Mouse (Mus musculus) MEL (cell line): Measurements from ENCODE around the gene Aven. TPM values are rescaled to one million over a fixed set of nuclear protein-coding genes. Genes with fewer than 3 reads are reported as not detected.
A peak's percentile ranks its signal among the peaks of the same experiment; 100 is the strongest.

Source experiments
- DNase-seq: peaks from one replicate; pipeline ENCODE4 v3.0.0; 2011; ENCODE audit warnings: low read depth, low spot score
- H3K27ac ChIP-seq: 2 replicates; pipeline ENCODE4 v1.5.1; 2012; ENCODE audit warnings: low read depth, mild to moderate bottlenecking, control low read depth, low read length, moderate library complexity; ENCODE audit not compliant: control insufficient read depth
- H3K27me3 ChIP-seq, 2 experiments: fragments of 150-350 bp in 1 of 2; sonication (generic) in 1 of 2; 2 replicates each; pipeline ENCODE4 v1.6.1; 2012; ENCODE audit warnings: low read length in 2 of 2, mild to moderate bottlenecking in 2 of 2, improper control_type of control experiment in 1 of 2, moderate library complexity in 1 of 2; ENCODE audit not compliant: insufficient read depth in 2 of 2, control insufficient read depth in 1 of 2
- H3K36me3 ChIP-seq, 2 experiments: 2 replicates each; pipeline ENCODE4 v1.6.1; 2012 to 2014; ENCODE audit warnings: low read length in 2 of 2, improper control_type of control experiment in 1 of 2, inconsistent platforms in 1 of 2, mild to moderate bottlenecking in 1 of 2; ENCODE audit not compliant: insufficient read depth in 2 of 2, control insufficient read depth in 1 of 2
- H3K4me1 ChIP-seq, 2 experiments: fragments of 150-350 bp in 1 of 2; sonication (generic) in 1 of 2; 2 replicates each; pipeline ENCODE4 v1.6.1; 2012; ENCODE audit warnings: low read length in 2 of 2, improper control_type of control experiment in 1 of 2, mild to moderate bottlenecking in 1 of 2; ENCODE audit not compliant: insufficient read depth in 2 of 2, control insufficient read depth in 1 of 2
- H3K4me3 ChIP-seq, 2 experiments: fragments of 150-350 bp in 1 of 2; sonication (generic) in 1 of 2; 2 replicates each; pipeline ENCODE4 v1.5.1; 2012; ENCODE audit warnings: low read depth in 2 of 2, low read length in 2 of 2, mild to moderate bottlenecking in 2 of 2, moderate library complexity in 2 of 2, control low read depth in 1 of 2, improper control_type of control experiment in 1 of 2; ENCODE audit not compliant: control insufficient read depth in 1 of 2, insufficient read depth in 1 of 2
- H3K79me2 ChIP-seq: 2 replicates; pipeline ENCODE4 v1.6.1; 2012; ENCODE audit warnings: mild to moderate bottlenecking, low read length, moderate library complexity; ENCODE audit not compliant: control insufficient read depth, poor library complexity, insufficient read depth
- H3K9ac ChIP-seq: 2 replicates; pipeline ENCODE4 v1.6.1; 2012; ENCODE audit warnings: low read depth, mild to moderate bottlenecking, control low read depth, low read length, moderate library complexity; ENCODE audit not compliant: control insufficient read depth, poor library complexity, severe bottlenecking
- H3K9me3 ChIP-seq: fragments of 150-350 bp; sonication (generic); replicated peaks from 2 replicates; pipeline ENCODE4 v1.6.1; 2012; ENCODE audit warnings: mild to moderate bottlenecking, low read length, improper control_type of control experiment, moderate library complexity; ENCODE audit not compliant: insufficient read depth
- CTCF ChIP-seq, 3 experiments: IDR thresholded peaks in 2 of 3; conservative IDR thresholded peaks in 1 of 3; 2 replicates each; pipeline ENCODE4 v1.5.1; 2011 to 2012; ENCODE audit warnings: low read length in 3 of 3, low read depth in 2 of 3, mild to moderate bottlenecking in 2 of 3, improper control_type of control experiment in 1 of 3, inconsistent platforms in 1 of 3, mixed read lengths in 1 of 3, moderate library complexity in 1 of 3; ENCODE audit not compliant: control insufficient read depth in 1 of 3, insufficient read depth in 1 of 3, poor library complexity in 1 of 3, severe bottlenecking in 1 of 3
- EP300 ChIP-seq, 2 experiments: IDR thresholded peaks; 2 replicates each; pipeline ENCODE4 v1.6.1; 2011; ENCODE audit warnings: improper control_type of control experiment in 2 of 2, low read length in 2 of 2, low read depth in 1 of 2, mild to moderate bottlenecking in 1 of 2
- ETS1 ChIP-seq: IDR thresholded peaks from 2 replicates; pipeline ENCODE4 v1.6.1; 2012; ENCODE audit warnings: low read depth, mild to moderate bottlenecking, inconsistent platforms, low read length, improper control_type of control experiment, moderate library complexity
- GATA1 ChIP-seq: IDR thresholded peaks from 2 replicates; pipeline ENCODE4 v1.6.1; 2011; ENCODE audit warnings: low read depth, low read length, improper control_type of control experiment
- JUND ChIP-seq: IDR thresholded peaks from 2 replicates; pipeline ENCODE4 v1.6.1; 2011; ENCODE audit warnings: low read depth, mild to moderate bottlenecking, improper control_type of control experiment, low read length
- MAX ChIP-seq: IDR thresholded peaks from 2 replicates; pipeline ENCODE4 v1.6.1; 2011; ENCODE audit warnings: low read length, improper control_type of control experiment
- MAZ ChIP-seq: IDR thresholded peaks from 2 replicates; pipeline ENCODE4 v1.6.1; 2012; ENCODE audit warnings: low read depth, mild to moderate bottlenecking, inconsistent platforms, low read length, improper control_type of control experiment
- MEF2A ChIP-seq: IDR thresholded peaks from 2 replicates; pipeline ENCODE4 v1.6.1; 2014; ENCODE audit warnings: low read depth, mild to moderate bottlenecking, inconsistent platforms, low read length, improper control_type of control experiment; ENCODE audit not compliant: poor library complexity, insufficient replicate concordance, severe bottlenecking; ENCODE audit errors: extremely low read depth
- MYB ChIP-seq: IDR thresholded peaks from 2 replicates; pipeline ENCODE4 v1.6.1; 2011; ENCODE audit warnings: mild to moderate bottlenecking, low read depth, low read length, improper control_type of control experiment
- MYC ChIP-seq: IDR thresholded peaks from 2 replicates; pipeline ENCODE4 v1.6.1; 2011; ENCODE audit warnings: low read depth, mild to moderate bottlenecking, low read length, improper control_type of control experiment, moderate library complexity
- NRF1 ChIP-seq: IDR thresholded peaks from 2 replicates; pipeline ENCODE4 v1.6.1; 2014; ENCODE audit warnings: low read depth, mild to moderate bottlenecking, inconsistent platforms, low read length, improper control_type of control experiment, moderate library complexity; ENCODE audit not compliant: poor library complexity, insufficient read depth, severe bottlenecking
- POLR2AphosphoS2 ChIP-seq: IDR thresholded peaks from 2 replicates; pipeline ENCODE4 v1.6.1; 2011; ENCODE audit warnings: low read length, improper control_type of control experiment
- RAD21 ChIP-seq: IDR thresholded peaks from 2 replicates; pipeline ENCODE4 v1.6.1; 2011; ENCODE audit warnings: mild to moderate bottlenecking, low read depth, low read length, improper control_type of control experiment
- SMC3 ChIP-seq: IDR thresholded peaks from 2 replicates; pipeline ENCODE4 v1.6.1; 2011; ENCODE audit warnings: low read depth, low read length, improper control_type of control experiment
- TCF12 ChIP-seq: IDR thresholded peaks from 2 replicates; pipeline ENCODE4 v1.6.1; 2014; ENCODE audit warnings: low read depth, mild to moderate bottlenecking, inconsistent platforms, low read length, improper control_type of control experiment, moderate library complexity
- USF2 ChIP-seq, 2 experiments: IDR thresholded peaks; 2 replicates each; pipeline ENCODE4 v1.6.1; 2011 to 2012; ENCODE audit warnings: improper control_type of control experiment in 2 of 2, low read length in 2 of 2, borderline replicate concordance in 1 of 2, inconsistent platforms in 1 of 2, low read depth in 1 of 2, mild to moderate bottlenecking in 1 of 2; ENCODE audit not compliant: insufficient read depth in 1 of 2
- ZC3H11A ChIP-seq: IDR thresholded peaks from 2 replicates; pipeline ENCODE4 v1.6.1; 2012; ENCODE audit warnings: low read depth, mild to moderate bottlenecking, inconsistent platforms, low read length, improper control_type of control experiment
- ZKSCAN1 ChIP-seq: IDR thresholded peaks from 2 replicates; pipeline ENCODE4 v1.6.1; 2012; ENCODE audit warnings: low read depth, mild to moderate bottlenecking, inconsistent platforms, low read length, improper control_type of control experiment, moderate library complexity
- ZNF384 ChIP-seq: IDR thresholded peaks from 2 replicates; pipeline ENCODE4 v1.6.1; 2012; ENCODE audit warnings: low read depth, mild to moderate bottlenecking, inconsistent platforms, low read length, improper control_type of control experiment
- polyA plus RNA-seq, 2 experiments: library from polyadenylated mRNA; stranded (reverse) in 1 of 2; unstranded in 1 of 2; fragments of >175 nt in 1 of 2; fragments of >200 nt in 1 of 2; gene quantifications; 2 replicates each; pipeline versions ENCODE4 v1.2.1 to v1.2.4; 2012; ENCODE audit warnings: low replicate concordance in 2 of 2, low read depth in 1 of 2; ENCODE audit not compliant: insufficient read length in 2 of 2, insufficient read depth in 1 of 2, missing spikeins in 1 of 2
- total RNA-seq: library from RNA; depleted of rRNA; stranded (reverse); fragments of 300-350 nt; gene quantifications from 2 replicates; pipeline ENCODE4 v1.2.3, GENCODE M21; 2012

The Aven gene
- total and polyA plus RNA-seq, 3 experiments = 33.4 to 72.8 (median 50.3) TPM

DNA sequence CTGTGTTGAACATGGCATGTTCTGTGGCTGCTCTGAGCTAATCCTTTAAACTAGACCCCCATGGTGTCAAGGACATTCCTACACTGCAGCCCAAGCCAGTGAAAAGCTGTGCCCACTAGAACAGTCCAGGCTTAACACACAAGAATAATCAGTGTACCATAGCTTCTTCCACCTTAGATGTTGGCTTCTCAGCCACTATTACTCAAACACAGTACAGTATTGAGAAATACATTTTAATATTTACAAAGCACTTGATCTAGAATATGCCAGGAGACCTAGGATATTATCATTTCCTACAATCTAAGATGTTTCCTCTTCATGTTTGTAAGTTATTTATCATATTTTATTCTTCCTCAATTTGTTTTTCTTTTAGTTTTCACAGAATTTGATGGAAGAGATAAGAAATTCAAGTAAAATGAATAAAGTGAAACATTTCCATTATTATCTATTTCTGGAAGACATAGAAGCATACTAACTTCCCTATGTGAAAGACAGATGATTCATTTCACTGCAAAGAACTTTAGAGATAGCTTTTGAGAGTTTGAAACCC is 44.2 kb upstream of the Aven start:
- Histone ChIP-seq H3K4me3 (no peak overlapping the region), H3K79me2 (no peaks in the 10 kb centered on the region), H3K36me3 (peaks cover 0 to 29% of the 10 kb centered on the region in 2 experiments; a peak in 2 of 4 replicates), H3K9me3 (no peaks in the 10 kb centered on the region), H3K27me3 (no peaks in the 10 kb centered on the region), H3K27ac (no peak overlapping the region; the same call in 1 of the 2 replicates), H3K4me1 (peaks cover 20 to 26% of the 10 kb centered on the region in 2 experiments), H3K9ac (no peak overlapping the region)
- peak; percentile 43 for DNase-seq
- TF ChIP-seq MEF2A = no peak
- no peak for TF ChIP-seq ETS1
- TF ChIP-seq MAX = no peak
- peak in 1 of 2 experiments; percentile 73; a peak in 1 of 4 replicates for TF ChIP-seq EP300 (IDR thresholded peaks at IDR 0.05; ENCODE audit: low read depth in 1 of 2, low read length in 2 of 2)
- no peak for TF ChIP-seq MYC
- TF ChIP-seq GATA1 = peak; percentile 85

DNA sequence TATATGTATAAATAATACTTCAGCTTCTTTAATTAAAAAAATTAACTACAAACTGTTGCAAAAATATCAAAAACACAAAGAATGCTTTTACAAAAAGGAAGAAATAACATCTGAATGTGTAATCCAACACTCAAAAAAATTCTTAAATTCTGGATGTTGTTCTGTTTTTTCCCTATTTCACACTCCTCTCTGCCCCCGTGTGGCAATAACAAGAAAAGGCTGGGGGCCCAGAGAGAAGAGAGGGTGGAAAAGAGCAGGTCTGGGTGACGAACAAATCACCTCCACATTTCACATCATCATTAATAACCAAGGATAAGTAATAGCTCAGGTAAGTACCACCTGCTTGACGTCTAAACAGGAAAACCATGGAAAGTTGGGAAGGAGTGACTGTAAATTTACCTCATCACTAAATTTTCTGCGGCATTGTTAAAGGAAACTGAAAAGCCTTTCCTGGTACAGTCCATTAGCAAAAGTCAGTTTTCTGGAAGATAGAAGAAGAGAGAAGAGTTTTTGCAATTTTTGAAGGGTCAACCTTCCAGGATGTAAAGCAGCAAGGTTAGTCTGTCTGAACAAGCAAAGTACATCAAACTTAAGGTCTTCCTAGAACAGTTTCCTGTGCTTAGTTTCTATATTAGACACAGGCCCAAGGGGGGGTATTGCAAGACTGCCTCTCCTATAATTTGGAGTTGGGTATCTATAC is 43.0 kb upstream of the Aven start:
- no peaks in the 10 kb centered on the region for H3K9me3 ChIP-seq
- peak overlapping the region; percentile 8 to 17; a peak in 1 of 4 replicates for H3K4me3 ChIP-seq
- no peaks in the 10 kb centered on the region for H3K27me3 ChIP-seq
- no peak overlapping the region for H3K27ac ChIP-seq
- peak; percentile 77 for DNase-seq
- TF ChIP-seq TCF12 (no peak), RAD21 (peak; percentile 72), MAX (no peak), ZC3H11A (peak; percentile 58), USF2 (IDR thresholded peaks at IDR 0.05; ENCODE audit: borderline replicate concordance in 1 of 2, insufficient read depth in 1 of 2, low read depth in 1 of 2, low read length in 2 of 2) (no peak), SMC3 (peak; percentile 91), NRF1 (no peak), JUND (no peak), MYB (no peak), ZKSCAN1 (no peak), MAZ (peak; percentile 91; the same call in 1 of the 2 replicates), CTCF (IDR thresholded peaks at IDR 0.05 in 2 of 3, conservative IDR thresholded peaks at IDR 0.05 in 1 of 3; ENCODE audit: control insufficient read depth in 1 of 3, insufficient read depth in 1 of 3, low read depth in 2 of 3, low read length in 3 of 3, poor library complexity in 1 of 3, severe bottlenecking in 1 of 3) (peak; percentile 62 to 86 (median 66)), POLR2AphosphoS2 (no peak), ZNF384 (peak; percentile 66; the same call in 1 of the 2 replicates)
- peak overlapping the region; percentile 30 for H3K9ac ChIP-seq
- no peaks in the 10 kb centered on the region; the same call in 1 of the 2 replicates for H3K79me2 ChIP-seq
- peaks cover 0 to 31% of the 10 kb centered on the region in 2 experiments; a peak in 2 of 4 replicates for H3K36me3 ChIP-seq
- peaks cover 20 to 28% of the 10 kb centered on the region in 2 experiments for H3K4me1 ChIP-seq
